Mouse (Mus musculus): ENCODE data around the gene Cacna2d3. TPM values are rescaled to one million over a fixed set of nuclear protein-coding genes. Genes with fewer than 3 reads are reported as not detected.

Gene Cacna2d3
- polyA plus RNA-seq, 1 experiment from 2014 or later: 0.92 TPM

DNA sequence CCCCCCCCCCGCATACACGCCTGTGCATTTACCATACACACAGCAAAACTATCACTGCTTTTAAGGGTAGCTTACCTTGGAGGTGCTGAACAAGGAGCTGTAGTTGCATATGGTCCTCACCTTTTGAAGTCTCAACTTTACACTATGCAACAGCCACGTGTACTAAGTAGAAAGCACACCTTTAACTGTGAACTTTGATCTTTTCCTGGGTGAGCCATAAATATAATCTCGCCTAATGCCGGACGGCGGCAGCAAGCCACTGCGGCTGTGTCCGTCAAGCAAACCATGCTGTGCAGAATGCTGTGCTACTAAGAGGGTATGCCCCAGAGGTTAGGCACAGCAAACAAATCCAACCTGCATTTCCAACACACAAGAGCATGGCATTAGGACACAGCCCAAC lies 132.0 kb downstream of the Cacna2d3 start:
- no peak overlapping the region for H3K4me2 ChIP-seq (ENCODE audit: low read depth, low read length)
- no peaks in the 10 kb centered on the region for H3K9me3 ChIP-seq (ENCODE audit: control insufficient read depth, low read length)
- no peak overlapping the region for H3K4me3 ChIP-seq (ENCODE audit: low read length)
- peak; percentile 48; the same call in 1 of the 2 replicates for ATAC-seq
- no peaks in the 10 kb centered on the region for H3K36me3 ChIP-seq (ENCODE audit: control insufficient read depth, insufficient read depth, low read length)
- WGBS: 59% methylated on average over 9 of the region's 9 CpGs
- no peak overlapping the region for H3K9ac ChIP-seq (ENCODE audit: low read depth, low read length)
- H3K27ac ChIP-seq (ENCODE audit: low read length): no peak overlapping the region
- no peaks in the 10 kb centered on the region for H3K27me3 ChIP-seq (replicated peaks; ENCODE audit: control insufficient read depth, insufficient read depth, low read length)
- no peaks in the 10 kb centered on the region for H3K4me1 ChIP-seq (ENCODE audit: control insufficient read depth, insufficient read depth, low read length)

DNA sequence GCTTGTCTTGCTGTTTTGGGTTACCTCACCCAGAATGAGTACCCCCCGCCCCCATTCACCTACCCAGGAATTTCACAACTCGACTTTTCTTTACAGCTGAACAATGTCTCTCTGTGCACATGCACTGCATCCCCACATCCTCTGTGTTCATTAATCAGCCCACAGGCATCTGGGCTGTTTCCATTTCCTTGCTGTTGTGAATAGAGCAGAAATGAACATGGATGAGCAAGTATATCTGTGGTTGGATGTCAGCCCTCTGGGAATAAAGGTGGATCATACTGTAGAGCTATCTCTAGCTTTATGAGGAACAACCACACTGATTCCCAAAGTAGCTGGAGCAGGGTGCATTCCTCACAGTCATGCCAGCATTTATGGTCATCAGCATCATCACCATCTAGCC lies 139.7 kb downstream of the Cacna2d3 start:
- no peaks in the 10 kb centered on the region for H3K9me3 ChIP-seq (ENCODE audit: control insufficient read depth, low read length)
- no peak overlapping the region for H3K27ac ChIP-seq (ENCODE audit: low read length)
- H3K4me2 ChIP-seq (ENCODE audit: low read depth, low read length): no peak overlapping the region
- H3K36me3 ChIP-seq (ENCODE audit: control insufficient read depth, insufficient read depth, low read length): no peaks in the 10 kb centered on the region
- no peak overlapping the region for H3K9ac ChIP-seq (ENCODE audit: low read depth, low read length)
- no peaks in the 10 kb centered on the region for H3K4me1 ChIP-seq (ENCODE audit: control insufficient read depth, insufficient read depth, low read length)
- WGBS: 59% methylated on average over 2 of the region's 2 CpGs
- ATAC-seq: no peak
- no peak overlapping the region for H3K4me3 ChIP-seq (ENCODE audit: low read length)
- no peaks in the 10 kb centered on the region for H3K27me3 ChIP-seq (replicated peaks; ENCODE audit: control insufficient read depth, insufficient read depth, low read length)

DNA sequence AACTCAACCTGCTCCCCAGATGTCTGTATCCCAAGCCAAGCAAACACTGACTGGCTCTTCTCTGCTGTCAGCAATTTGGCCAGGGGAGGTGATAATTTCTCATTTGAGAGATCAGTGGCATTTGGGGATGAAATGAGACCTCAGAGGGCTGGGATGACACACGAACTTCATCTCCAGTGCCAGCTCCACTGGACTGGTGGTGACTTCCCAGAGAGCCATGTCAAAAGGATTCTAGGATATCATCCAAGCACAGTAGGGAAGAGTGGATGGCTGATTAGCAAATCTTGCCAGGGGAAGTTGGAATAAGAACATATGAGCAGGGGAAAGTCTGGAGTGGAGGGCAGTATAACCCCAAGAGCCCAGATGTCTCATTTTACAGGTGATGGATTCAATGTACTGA lies 143.9 kb downstream of the Cacna2d3 start:
- Histone ChIP-seq H3K27ac (ENCODE audit: low read length) (no peak overlapping the region), H3K9ac (ENCODE audit: low read depth, low read length) (no peak overlapping the region), H3K4me3 (ENCODE audit: low read length) (no peak overlapping the region), H3K4me1 (ENCODE audit: control insufficient read depth, insufficient read depth, low read length) (no peaks in the 10 kb centered on the region), H3K36me3 (ENCODE audit: control insufficient read depth, insufficient read depth, low read length) (no peaks in the 10 kb centered on the region), H3K4me2 (ENCODE audit: low read depth, low read length) (no peak overlapping the region), H3K9me3 (ENCODE audit: control insufficient read depth, low read length) (no peaks in the 10 kb centered on the region), H3K27me3 (replicated peaks; ENCODE audit: control insufficient read depth, insufficient read depth, low read length) (no peaks in the 10 kb centered on the region)
- WGBS: 78% methylated on average over 1 of the region's 1 CpGs
- no peak for ATAC-seq

DNA sequence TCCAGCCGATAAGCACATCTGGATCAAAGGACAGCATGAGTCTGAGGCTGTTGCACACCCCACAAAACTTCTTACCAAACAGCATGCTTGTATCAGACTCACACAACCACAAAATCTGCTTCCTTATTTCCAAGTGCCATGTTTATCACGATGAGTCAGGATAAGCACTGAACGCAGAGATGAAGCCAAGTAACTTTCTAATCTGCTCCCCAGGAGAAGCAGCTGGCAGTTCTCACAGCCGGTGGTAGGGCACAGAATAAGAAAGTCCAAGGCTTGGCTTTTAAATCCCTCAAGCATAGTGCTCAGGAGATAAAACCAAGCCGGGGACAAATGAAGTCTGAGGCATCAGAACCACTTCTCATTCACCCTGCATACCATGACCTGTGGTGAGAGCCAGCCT lies 146.1 kb downstream of the Cacna2d3 start:
- Histone ChIP-seq H3K4me3 (ENCODE audit: low read length) (no peak overlapping the region), H3K27me3 (replicated peaks; ENCODE audit: control insufficient read depth, insufficient read depth, low read length) (no peaks in the 10 kb centered on the region), H3K4me2 (ENCODE audit: low read depth, low read length) (no peak overlapping the region), H3K4me1 (ENCODE audit: control insufficient read depth, insufficient read depth, low read length) (no peaks in the 10 kb centered on the region), H3K27ac (ENCODE audit: low read length) (no peak overlapping the region), H3K36me3 (ENCODE audit: control insufficient read depth, insufficient read depth, low read length) (no peaks in the 10 kb centered on the region), H3K9ac (ENCODE audit: low read depth, low read length) (no peak overlapping the region), H3K9me3 (ENCODE audit: control insufficient read depth, low read length) (no peaks in the 10 kb centered on the region)
- no peak for ATAC-seq
- WGBS: 69% methylated on average over 5 of the region's 5 CpGs

DNA sequence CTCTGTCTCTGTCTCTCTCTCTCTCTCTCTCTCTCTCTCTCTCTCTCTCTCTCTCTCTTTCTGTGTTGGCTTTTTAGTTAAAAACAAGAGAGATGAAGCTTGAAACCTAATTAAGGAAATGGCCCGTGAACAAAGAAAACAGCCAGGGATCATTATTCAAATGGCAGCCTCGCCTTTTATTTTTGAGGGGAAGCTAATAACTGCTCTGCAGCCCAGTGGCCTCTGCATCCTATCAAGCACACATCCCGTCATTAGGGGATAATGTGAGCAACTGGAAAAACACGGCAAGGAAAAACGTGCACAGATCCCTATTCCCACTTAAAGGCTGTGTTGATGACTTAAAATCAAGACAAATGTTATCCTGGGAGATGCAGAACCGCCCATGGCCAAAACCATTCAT lies 159.0 kb downstream of the Cacna2d3 start:
- WGBS: 52% methylated on average over 6 of the region's 6 CpGs
- no peaks in the 10 kb centered on the region for H3K9me3 ChIP-seq (ENCODE audit: control insufficient read depth, low read length)
- H3K36me3 ChIP-seq (ENCODE audit: control insufficient read depth, insufficient read depth, low read length): no peaks in the 10 kb centered on the region
- no peak overlapping the region for H3K27ac ChIP-seq (ENCODE audit: low read length)
- ATAC-seq: no peak
- H3K4me1 ChIP-seq (ENCODE audit: control insufficient read depth, insufficient read depth, low read length): no peaks in the 10 kb centered on the region
- no peak overlapping the region for H3K4me2 ChIP-seq (ENCODE audit: low read depth, low read length)
- H3K9ac ChIP-seq (ENCODE audit: low read depth, low read length): no peak overlapping the region
- no peaks in the 10 kb centered on the region for H3K27me3 ChIP-seq (replicated peaks; ENCODE audit: control insufficient read depth, insufficient read depth, low read length)
- H3K4me3 ChIP-seq (ENCODE audit: low read length): no peak overlapping the region

DNA sequence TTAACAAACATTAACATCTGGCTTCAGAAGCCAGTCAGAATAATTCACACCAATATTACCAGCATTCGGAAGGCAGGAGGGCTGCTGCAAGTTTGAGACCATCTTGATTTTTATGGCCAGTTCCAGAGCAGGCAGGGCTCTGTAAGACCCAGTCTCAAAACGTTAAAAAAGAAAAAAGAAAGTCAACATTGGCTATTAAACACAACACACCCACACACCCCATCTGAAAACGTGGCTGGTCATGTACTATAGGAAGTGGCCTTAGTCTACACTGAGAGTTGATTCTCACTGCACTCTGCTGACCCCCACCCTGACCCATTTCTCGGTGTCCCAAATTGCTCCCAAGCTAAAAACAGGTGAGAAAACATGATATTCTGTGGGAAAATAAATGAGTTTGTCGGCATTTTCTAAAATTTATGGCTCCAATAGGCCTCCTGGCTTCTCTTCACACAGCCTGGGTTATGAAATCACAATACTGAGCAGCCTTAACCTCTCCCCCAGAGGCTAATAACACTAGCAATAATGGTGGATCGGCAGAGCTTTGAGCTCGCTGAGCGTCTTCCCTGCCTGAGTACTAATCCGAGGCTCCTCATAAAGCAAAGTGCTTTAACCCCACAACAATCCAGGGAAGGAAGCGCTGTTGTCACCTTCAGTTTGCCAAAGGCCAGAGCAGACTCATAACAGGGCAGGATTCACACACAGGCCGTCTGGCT lies 160.4 kb downstream of the Cacna2d3 start:
- WGBS: 72% methylated on average over 11 of the region's 11 CpGs
- H3K4me3 ChIP-seq (ENCODE audit: low read length): no peak overlapping the region
- H3K27ac ChIP-seq (ENCODE audit: low read length): no peak overlapping the region
- H3K4me1 ChIP-seq (ENCODE audit: control insufficient read depth, insufficient read depth, low read length): no peaks in the 10 kb centered on the region
- H3K36me3 ChIP-seq (ENCODE audit: control insufficient read depth, insufficient read depth, low read length): no peaks in the 10 kb centered on the region
- no peak for ATAC-seq
- H3K9ac ChIP-seq (ENCODE audit: low read depth, low read length): no peak overlapping the region
- no peaks in the 10 kb centered on the region for H3K27me3 ChIP-seq (replicated peaks; ENCODE audit: control insufficient read depth, insufficient read depth, low read length)
- no peaks in the 10 kb centered on the region for H3K9me3 ChIP-seq (ENCODE audit: control insufficient read depth, low read length)
- no peak overlapping the region for H3K4me2 ChIP-seq (ENCODE audit: low read depth, low read length)

DNA sequence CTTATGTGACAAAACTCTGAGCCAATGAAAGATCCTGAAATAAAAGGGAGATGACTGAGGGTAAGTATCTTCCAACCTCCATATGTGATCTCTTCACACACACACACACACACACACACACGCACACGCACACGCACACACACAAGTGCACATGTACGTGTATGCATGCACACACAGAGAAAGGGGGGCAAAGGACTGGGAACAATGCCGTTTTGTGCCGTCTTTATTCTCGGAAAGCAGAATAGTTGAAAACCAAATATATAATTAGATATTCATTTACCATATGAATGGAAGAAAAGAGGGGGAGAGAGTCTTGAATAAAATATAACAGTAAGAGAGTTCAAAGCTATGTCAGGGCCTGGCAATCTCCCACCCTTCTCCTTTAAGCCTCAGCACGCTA lies 163.2 kb downstream of the Cacna2d3 start:
- Histone ChIP-seq H3K4me1 (ENCODE audit: control insufficient read depth, insufficient read depth, low read length) (no peaks in the 10 kb centered on the region), H3K27ac (ENCODE audit: low read length) (no peak overlapping the region), H3K27me3 (replicated peaks; ENCODE audit: control insufficient read depth, insufficient read depth, low read length) (no peaks in the 10 kb centered on the region), H3K36me3 (ENCODE audit: control insufficient read depth, insufficient read depth, low read length) (no peaks in the 10 kb centered on the region), H3K4me2 (ENCODE audit: low read depth, low read length) (no peak overlapping the region), H3K4me3 (ENCODE audit: low read length) (no peak overlapping the region), H3K9ac (ENCODE audit: low read depth, low read length) (no peak overlapping the region), H3K9me3 (ENCODE audit: control insufficient read depth, low read length) (no peaks in the 10 kb centered on the region)
- ATAC-seq: no peak
- 91% methylated on average over 8 of the region's 8 CpGs for WGBS

DNA sequence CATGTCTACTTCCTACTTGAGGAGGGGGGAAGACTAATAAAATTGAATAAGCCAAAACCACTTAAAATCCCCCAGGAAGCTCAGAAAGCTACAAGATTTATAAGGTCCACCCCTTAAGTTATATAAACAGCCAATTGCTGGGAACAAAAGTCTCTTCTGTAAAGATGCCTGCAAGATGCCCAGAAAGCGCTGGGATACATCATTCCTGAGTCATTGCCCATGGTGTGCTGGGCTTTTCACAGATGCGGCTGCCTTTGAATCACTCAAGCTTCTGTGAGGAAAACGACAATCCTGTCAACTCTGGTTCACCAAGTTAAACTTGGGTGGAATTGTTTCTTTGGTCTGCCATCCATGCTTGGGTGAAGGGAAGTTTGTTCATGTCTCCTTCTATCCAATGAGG lies 165.5 kb downstream of the Cacna2d3 start:
- H3K4me2 ChIP-seq (ENCODE audit: low read depth, low read length): no peak overlapping the region
- H3K27me3 ChIP-seq (replicated peaks; ENCODE audit: control insufficient read depth, insufficient read depth, low read length): no peaks in the 10 kb centered on the region
- no peak for ATAC-seq
- no peaks in the 10 kb centered on the region for H3K4me1 ChIP-seq (ENCODE audit: control insufficient read depth, insufficient read depth, low read length)
- no peaks in the 10 kb centered on the region for H3K9me3 ChIP-seq (ENCODE audit: control insufficient read depth, low read length)
- H3K27ac ChIP-seq (ENCODE audit: low read length): no peak overlapping the region
- WGBS: 75% methylated on average over 3 of the region's 3 CpGs
- no peaks in the 10 kb centered on the region for H3K36me3 ChIP-seq (ENCODE audit: control insufficient read depth, insufficient read depth, low read length)
- H3K9ac ChIP-seq (ENCODE audit: low read depth, low read length): no peak overlapping the region
- H3K4me3 ChIP-seq (ENCODE audit: low read length): no peak overlapping the region

DNA sequence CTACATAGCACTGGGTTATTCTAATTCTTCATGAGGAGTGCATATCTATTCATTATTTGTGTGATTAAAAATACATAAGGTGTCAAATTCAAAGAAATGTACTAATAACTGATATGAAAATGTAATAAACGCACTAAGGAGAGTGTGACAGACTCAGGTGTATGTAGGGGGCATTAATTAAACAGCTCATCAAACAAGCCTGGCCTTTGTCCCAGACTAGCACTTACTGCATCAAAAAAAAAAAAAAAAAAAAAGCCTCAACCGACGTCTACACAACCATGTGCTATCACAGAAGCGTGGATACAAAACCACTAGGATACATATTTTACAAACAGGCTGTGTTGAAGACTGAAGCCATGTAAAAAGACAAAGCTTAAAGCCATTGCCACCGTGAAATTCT lies 169.2 kb downstream of the Cacna2d3 start:
- H3K9me3 ChIP-seq (ENCODE audit: control insufficient read depth, low read length): no peaks in the 10 kb centered on the region
- no peak overlapping the region for H3K4me3 ChIP-seq (ENCODE audit: low read length)
- no peak overlapping the region for H3K4me2 ChIP-seq (ENCODE audit: low read depth, low read length)
- no peak for ATAC-seq
- no peaks in the 10 kb centered on the region for H3K36me3 ChIP-seq (ENCODE audit: control insufficient read depth, insufficient read depth, low read length)
- H3K4me1 ChIP-seq (ENCODE audit: control insufficient read depth, insufficient read depth, low read length): no peaks in the 10 kb centered on the region
- WGBS: 84% methylated on average over 5 of the region's 5 CpGs
- H3K27ac ChIP-seq (ENCODE audit: low read length): no peak overlapping the region
- no peak overlapping the region for H3K9ac ChIP-seq (ENCODE audit: low read depth, low read length)
- H3K27me3 ChIP-seq (replicated peaks; ENCODE audit: control insufficient read depth, insufficient read depth, low read length): no peaks in the 10 kb centered on the region

DNA sequence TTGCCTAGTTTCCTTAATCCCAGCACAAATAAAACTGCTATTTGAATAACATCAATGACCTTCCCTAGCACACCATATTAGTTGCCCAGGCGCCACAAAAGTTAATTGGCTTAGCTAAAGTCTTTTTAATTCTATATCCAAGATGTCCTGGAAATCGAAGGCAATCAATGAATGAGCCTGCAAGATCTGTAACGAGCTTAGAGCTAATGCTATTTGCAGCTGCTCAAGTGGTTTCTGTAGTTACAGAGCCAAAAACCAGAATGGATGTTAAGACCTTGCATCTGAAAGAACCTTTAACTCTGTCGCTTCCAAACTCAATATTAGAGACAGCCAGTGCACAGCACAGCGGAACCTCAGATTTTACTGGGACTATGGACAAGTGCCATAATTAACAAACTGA lies 173.0 kb downstream of the Cacna2d3 start:
- H3K9ac ChIP-seq (ENCODE audit: low read depth, low read length): no peak overlapping the region
- H3K4me2 ChIP-seq (ENCODE audit: low read depth, low read length): no peak overlapping the region
- ATAC-seq: no peak
- no peak overlapping the region for H3K27ac ChIP-seq (ENCODE audit: low read length)
- no peaks in the 10 kb centered on the region for H3K9me3 ChIP-seq (ENCODE audit: control insufficient read depth, low read length)
- no peak overlapping the region for H3K4me3 ChIP-seq (ENCODE audit: low read length)
- no peaks in the 10 kb centered on the region for H3K27me3 ChIP-seq (replicated peaks; ENCODE audit: control insufficient read depth, insufficient read depth, low read length)
- no peaks in the 10 kb centered on the region for H3K36me3 ChIP-seq (ENCODE audit: control insufficient read depth, insufficient read depth, low read length)
- WGBS: 75% methylated on average over 5 of the region's 5 CpGs
- no peaks in the 10 kb centered on the region for H3K4me1 ChIP-seq (ENCODE audit: control insufficient read depth, insufficient read depth, low read length)

Measured in intestine, embryonic 16.5 days (tissue).